Mouse (Mus musculus): Measurements from ENCODE around the gene Rfwd3. TPM values are rescaled to one million over a fixed set of nuclear protein-coding genes. Genes with fewer than 3 reads are reported as not detected.

Rfwd3 gene
- 28.4 TPM for polyA plus RNA-seq (2017; shearing (Covaris generic))

DNA sequence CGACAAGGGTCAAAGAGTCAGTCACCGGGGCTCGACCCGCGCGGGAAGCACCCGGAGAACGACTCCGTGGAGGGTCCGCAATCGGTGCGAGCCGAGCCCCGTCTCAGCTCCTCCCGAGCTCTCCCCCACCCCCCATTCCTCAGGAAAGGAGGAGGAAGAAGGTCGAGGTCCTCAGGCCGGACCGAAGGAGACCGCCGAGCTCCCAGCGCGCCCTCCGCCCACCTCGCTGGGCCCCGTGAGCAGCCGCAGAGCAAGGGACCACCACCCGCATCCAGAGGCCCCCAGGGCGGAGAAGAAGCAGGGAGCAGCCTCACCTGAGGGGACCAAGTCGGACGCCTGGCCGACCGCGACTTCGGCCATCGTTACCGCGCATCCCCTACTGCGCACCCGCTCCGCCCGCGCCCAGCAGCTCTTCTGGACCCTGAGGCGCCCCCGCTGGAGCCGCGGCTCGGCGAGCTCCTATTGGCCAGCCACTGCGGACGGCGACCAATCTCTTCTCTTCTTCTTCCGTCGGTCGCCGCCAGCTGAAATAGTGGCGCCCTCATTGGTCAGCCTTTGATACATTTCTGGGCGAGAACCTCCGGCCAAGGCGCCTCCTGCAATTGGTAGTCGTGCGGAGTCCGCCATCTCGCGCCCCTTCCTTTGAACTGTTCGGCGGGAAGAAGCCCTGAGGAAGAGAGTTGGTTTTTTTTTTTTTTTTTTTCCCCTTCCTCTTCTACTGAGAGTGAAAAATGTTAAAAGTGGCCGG is at the start of gene Rfwd3:
Gene Rfwd3 (minus strand): TSS at position 402 of the 748 bp plus-strand sequence.

GRCm38 (mm10) chr8:111337890-111338347 is 37.9 kb upstream of the Rfwd3 start, which contains the start of gene Mlkl:
Gene Mlkl, minus strand, starts transcription at chr8:111338177.

DNA sequence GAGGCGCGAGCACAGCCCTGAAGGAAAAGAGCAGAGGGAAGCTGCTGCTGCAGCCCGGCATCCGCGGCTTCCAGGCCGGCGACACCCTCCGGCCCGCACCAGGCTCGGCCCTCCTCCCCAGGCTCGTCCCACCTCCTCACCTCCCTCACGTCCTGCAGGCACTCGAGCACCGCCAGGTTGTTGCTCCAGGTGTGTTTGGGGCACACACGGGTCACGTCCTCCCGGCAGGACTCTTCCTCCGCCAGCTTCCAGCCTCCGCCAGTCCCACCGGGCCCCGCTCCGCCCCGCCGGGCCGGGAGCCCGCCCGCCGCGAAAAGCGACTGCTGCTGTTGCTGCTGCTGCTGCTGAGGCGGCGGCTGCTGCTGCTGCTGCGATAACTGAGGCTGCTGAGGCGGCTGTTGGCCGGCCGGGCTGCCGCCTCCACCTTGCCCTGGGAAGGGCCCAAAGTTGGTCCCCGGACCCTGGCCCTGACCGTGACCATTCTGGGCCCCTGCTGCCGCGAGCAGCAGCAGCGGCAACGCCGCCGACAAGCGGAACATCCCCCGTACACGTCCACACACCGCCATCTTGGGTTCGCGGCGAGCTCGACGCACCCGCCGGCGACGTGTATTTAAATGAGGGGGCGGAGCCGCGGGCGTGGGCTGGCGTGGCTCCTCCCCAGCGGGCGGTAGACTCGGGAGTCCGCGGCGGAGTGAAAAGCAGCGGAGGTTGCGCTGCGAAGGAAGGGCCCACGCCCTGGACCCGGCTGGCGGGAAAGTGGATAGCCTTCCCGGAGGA is 41.2 kb downstream of the Rfwd3 start, which contains the start of gene Glg1:
Gene Glg1 (minus strand): TSS at position 586 of the 777 bp plus-strand sequence.

Other genes with a start within 250 kb of the Rfwd3 start
- gene Exosc6, start 243.9 kb downstream of the Rfwd3 start, polyA plus RNA-seq (2017; shearing (Covaris generic)), result 17.5 TPM
- not detected for gene Clec18a, start 207.8 kb downstream of the Rfwd3 start, polyA plus RNA-seq (2017; shearing (Covaris generic))
- gene Pdpr, start 205.6 kb downstream of the Rfwd3 start, polyA plus RNA-seq (2017; shearing (Covaris generic)), result 16.1 TPM
- gene Glg1, start 41.0 kb downstream of the Rfwd3 start, polyA plus RNA-seq (2017; shearing (Covaris generic)), result 87.0 TPM
- 1.9 TPM for gene Mlkl, start 38.0 kb upstream of the Rfwd3 start, polyA plus RNA-seq (2017; shearing (Covaris generic))
- gene Fa2h, start 93.6 kb upstream of the Rfwd3 start, polyA plus RNA-seq (2017; shearing (Covaris generic)), result not detected
- gene Wdr59, start 221.9 kb upstream of the Rfwd3 start, polyA plus RNA-seq (2017; shearing (Covaris generic)), result 3.3 TPM
- 183 TPM for gene Znrf1, start 235.9 kb upstream of the Rfwd3 start, polyA plus RNA-seq (2017; shearing (Covaris generic))